In genomic region chr1:193122793-193123192, GRCm38 (mm10) we compare ENCODE assay signal across 15 mouse cellular contexts. TPM values are rescaled to one million over a fixed set of nuclear protein-coding genes. Genes with fewer than 3 reads are reported as not detected.
DNase-seq lines count a peak whose midpoint lies in the region; ATAC-seq lines count a peak whose summit lies in the region.
"Had no signal": no experiment of that assay in that cellular context is flagged by ENCODE, and none has a peak within 500 bp of the region (broad histone marks: within the 10 kb centered on the region; RNA-seq: fewer than 3 reads in every experiment).

No protein-coding gene starts in this region.

- intact Hi-C loops in left cerebral cortex, postnatal 10 days (cut with DNase I), result loop anchor here (10.0 kb wide), 1 partner anchor 338 kb away; no protein-coding TSS in a partner anchor
- intact Hi-C loops in left cerebral cortex, postnatal 36 days (cut with DNase I), result loop anchor here (10.0 kb wide), 1 partner anchor 88 kb away; the partner anchor contains the start of gene Syt14

- DNase-seq in frontal cortex, postnatal 25 days (ENCODE audit: low spot score in 2 of 2), result no peak
- DNase-seq in left cerebral cortex, adult 18-20 months (ENCODE audit: low spot score in 2 of 2), result peak; percentile 38 to 64
- DNase-seq in left cerebral cortex, postnatal 10 days (ENCODE audit: extremely low spot score in 1 of 2, low spot score in 2 of 2), result no peak
- DNase-seq in left cerebral cortex, postnatal 36 days (ENCODE audit: low spot score in 2 of 2), result peak; percentile 46 to 55
- peak; percentile 65 for DNase-seq in thymus, postnatal 25 days
- no peak for DNase-seq in cerebellum, postnatal 10 days
- DNase-seq: adrenal gland, adult 2 months; cerebellum, adult 11 months; cerebellum, postnatal 25 days; kidney, postnatal 4 days had no signal

- ATAC-seq in frontal cortex, adult (ENCODE audit: low TSS enrichment), result peak; percentile 84
- ATAC-seq in megakaryocyte-erythroid progenitor cell, adult 5-6 weeks (replicated peaks; ENCODE audit: low FRiP score, low TSS enrichment, poor library complexity, severe bottlenecking), result no peak
- ATAC-seq: forebrain, embryonic 13.5 days; lung, postnatal 0 days; midbrain, embryonic 16.5 days had no signal

RNA-seq across cellular contexts. Expression of gene Diexf, which starts 7.3 kb away (rescaled TPM):
- total RNA-seq in left cerebral cortex, adult 18-20 months (2021), result 10 to 100 TPM; 22.0 to 22.5 TPM
- total RNA-seq in left cerebral cortex, postnatal 10 days (2021), result 10 to 100 TPM; 15.0 to 17.8 TPM
- 10 to 100 TPM; 14.3 to 20.4 TPM for total RNA-seq in left cerebral cortex, postnatal 36 days (2021)
- total RNA-seq in megakaryocyte-erythroid progenitor cell, adult 5-6 weeks (2014; fragmentation: Nextera tagmentation), result 20.6 and 27.2 TPM in 2 replicates
- 15.5 and 39.4 TPM in 2 replicates for total RNA-seq in megakaryocyte-erythroid progenitor cell, adult 5-6 weeks (2017)

RNA-seq across cellular contexts. Expression of gene Irf6, which starts 30.1 kb away (rescaled TPM):
- total RNA-seq in left cerebral cortex, adult 18-20 months (2021), result 1 to 10 TPM; 1.6 to 1.7 TPM
- total RNA-seq in left cerebral cortex, postnatal 10 days (2021), result 1 to 10 TPM; 1.8 to 2.8 TPM
- 1 to 10 TPM in 1 of 2 experiments, under 1 TPM in 1; 0.99 to 1.7 TPM for total RNA-seq in left cerebral cortex, postnatal 36 days (2021)
- 1.0 TPM in 1 of 2 replicates, not detected in the other for total RNA-seq in megakaryocyte-erythroid progenitor cell, adult 5-6 weeks (2014; fragmentation: Nextera tagmentation)
- total RNA-seq in megakaryocyte-erythroid progenitor cell, adult 5-6 weeks (2017), result 0.19 and 0.50 TPM in 2 replicates

RNA-seq across cellular contexts. Expression of gene A130010J15Rik, which starts 45.1 kb away (rescaled TPM):
- 1 to 10 TPM; 3.1 to 4.3 TPM for total RNA-seq in left cerebral cortex, adult 18-20 months (2021)
- total RNA-seq in left cerebral cortex, postnatal 10 days (2021), result 1 to 10 TPM; 4.6 to 5.4 TPM
- total RNA-seq in left cerebral cortex, postnatal 36 days (2021), result 1 to 10 TPM; 2.6 to 3.2 TPM
- 6.6 and 6.9 TPM in 2 replicates for total RNA-seq in megakaryocyte-erythroid progenitor cell, adult 5-6 weeks (2014; fragmentation: Nextera tagmentation)
- 12.0 and 13.1 TPM in 2 replicates for total RNA-seq in megakaryocyte-erythroid progenitor cell, adult 5-6 weeks (2017)

Comparison
In these comparisons a context has a peak if more than half of its experiments do, and no peak if none do; other contexts are left out.
1. DNase-seq: peak in left cerebral cortex, adult 18-20 months (2 of 2), left cerebral cortex, postnatal 36 days (2 of 2) and thymus, postnatal 25 days (single experiment); none in frontal cortex, postnatal 25 days (0 of 2), left cerebral cortex, postnatal 10 days (0 of 2) and cerebellum, postnatal 10 days (0 of 2).